Mouse (Mus musculus): ENCODE measurements at regions not wholly inside any gene's neighbourhood (a gene's known extent, or its start where the extent isn't known, plus 50 kb on each side); places are given as distances from the start of the nearest gene placed in this dataset.

DNA sequence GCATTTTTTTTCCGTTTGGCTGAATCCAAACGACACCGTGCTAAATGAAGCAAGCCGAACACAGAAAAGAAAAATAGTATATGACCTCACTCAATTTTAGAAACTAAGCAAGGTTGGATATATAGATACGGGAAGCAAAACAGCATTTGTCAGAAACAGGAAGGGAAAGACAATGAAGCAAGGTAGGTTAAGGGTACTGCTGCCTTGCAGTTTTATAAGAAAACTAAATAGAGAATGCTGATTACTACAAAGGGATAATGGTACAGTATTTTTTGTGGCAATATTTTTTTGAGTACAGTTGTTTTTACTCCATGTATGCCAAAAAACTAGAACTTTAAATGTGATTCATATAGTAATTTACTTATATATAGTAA, 262.5 kb downstream of the Gm4340 start:
- H3K27ac ChIP-seq = peak overlapping the region; percentile 0; the same call in 1 of the 2 replicates
- no peaks in the 10 kb centered on the region for H3K36me3 ChIP-seq (replicated peaks; ENCODE audit: control insufficient read depth, insufficient read depth)
- 0 out of 2 replicates have a peak, but pooled peaks have one; percentile 24 for ATAC-seq (ENCODE audit: low FRiP score)
- 10% methylated on average over 5 of the region's 5 CpGs for WGBS
- peak overlapping the region; percentile 44 for H3K4me2 ChIP-seq (replicated peaks)
- peak overlapping the region; percentile 20 for H3K4me3 ChIP-seq (replicated peaks; ENCODE audit: low read length)
- DNase-seq (ENCODE audit: low spot score) = no peak
- H3K9me3 ChIP-seq (ENCODE audit: control insufficient read depth, low read length) = no peaks in the 10 kb centered on the region
- H3K4me1 ChIP-seq (replicated peaks; ENCODE audit: control insufficient read depth, insufficient read depth, low read length) = no peaks in the 10 kb centered on the region
- no peaks in the 10 kb centered on the region for H3K27me3 ChIP-seq (ENCODE audit: control insufficient read depth, insufficient read depth, low read length)
- peak overlapping the region; percentile 34 for H3K9ac ChIP-seq

DNA sequence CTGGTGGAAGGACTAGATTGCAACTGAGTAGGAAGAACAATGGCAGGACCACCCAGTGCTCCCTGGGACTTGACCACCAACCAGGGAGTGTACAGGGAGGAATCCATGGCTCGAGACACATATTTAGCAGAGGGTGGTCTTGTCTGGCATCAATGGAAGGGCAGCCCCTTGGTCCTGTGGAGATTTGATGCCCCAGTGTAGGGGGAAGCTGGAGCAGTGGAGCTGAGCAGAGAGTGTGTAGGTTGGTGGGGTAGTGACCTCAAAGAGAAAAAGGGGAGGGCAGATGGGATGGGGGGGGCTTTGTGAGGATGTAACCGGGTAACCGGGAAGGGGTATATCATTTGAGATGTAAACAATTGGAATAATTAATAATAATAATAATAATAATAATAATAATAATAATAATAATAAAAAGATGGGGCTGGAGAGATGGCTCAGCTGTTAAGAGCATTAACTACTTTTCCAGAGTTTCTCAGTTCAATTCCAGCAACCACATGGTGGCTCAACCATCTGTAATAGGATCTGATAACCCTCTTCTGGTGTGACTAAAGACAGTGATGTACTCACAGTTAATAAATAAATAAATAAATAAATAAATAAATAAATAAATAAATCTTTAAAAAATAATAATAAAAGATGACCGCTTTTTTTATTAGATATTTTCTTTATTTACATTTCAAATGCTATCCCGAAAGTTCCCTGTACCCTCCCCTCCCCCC, 292.5 kb downstream of the Gm4340 start:
- WGBS = 94% methylated on average over 5 of the region's 5 CpGs
- no peaks in the 10 kb centered on the region for H3K27me3 ChIP-seq (ENCODE audit: control insufficient read depth, insufficient read depth, low read length)
- DNase-seq (ENCODE audit: low spot score) (no peak), ATAC-seq (ENCODE audit: low FRiP score) (peak; percentile 34; the same call in 1 of the 2 replicates)
- no peaks in the 10 kb centered on the region for H3K4me1 ChIP-seq (replicated peaks; ENCODE audit: control insufficient read depth, insufficient read depth, low read length)
- no peak overlapping the region for H3K4me3 ChIP-seq (replicated peaks; ENCODE audit: low read length)
- H3K27ac ChIP-seq = no peak overlapping the region
- H3K36me3 ChIP-seq (replicated peaks; ENCODE audit: control insufficient read depth, insufficient read depth) = no peaks in the 10 kb centered on the region
- H3K4me2 ChIP-seq (replicated peaks) = no peak overlapping the region
- H3K9ac ChIP-seq = no peak overlapping the region
- no peaks in the 10 kb centered on the region for H3K9me3 ChIP-seq (ENCODE audit: control insufficient read depth, low read length)

DNA sequence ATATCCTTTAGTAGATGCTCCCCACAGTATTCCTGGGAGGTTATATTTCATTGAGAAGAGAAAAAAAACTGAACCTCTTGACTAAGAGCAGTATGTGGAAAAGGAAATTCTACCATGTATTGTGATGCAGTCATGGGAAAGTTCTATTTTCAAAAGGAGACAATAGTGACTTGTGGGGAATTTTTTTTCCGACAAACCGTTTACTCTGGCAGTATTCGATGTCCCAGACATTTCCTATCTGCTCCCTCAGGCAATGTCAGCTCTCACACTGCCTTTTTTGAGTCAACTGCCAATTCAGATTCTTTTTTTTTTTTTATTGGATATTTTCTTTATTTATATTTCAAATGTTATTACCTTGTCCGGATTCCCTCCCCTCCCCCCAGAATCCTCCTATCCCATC, 295.5 kb downstream of the Gm4340 start:
- Histone ChIP-seq H3K4me1 (replicated peaks; ENCODE audit: control insufficient read depth, insufficient read depth, low read length) (no peaks in the 10 kb centered on the region), H3K27ac (no peak overlapping the region), H3K27me3 (ENCODE audit: control insufficient read depth, insufficient read depth, low read length) (no peaks in the 10 kb centered on the region), H3K9me3 (ENCODE audit: control insufficient read depth, low read length) (no peaks in the 10 kb centered on the region), H3K9ac (no peak overlapping the region), H3K36me3 (replicated peaks; ENCODE audit: control insufficient read depth, insufficient read depth) (no peaks in the 10 kb centered on the region), H3K4me2 (replicated peaks) (no peak overlapping the region), H3K4me3 (replicated peaks; ENCODE audit: low read length) (no peak overlapping the region)
- ATAC-seq (ENCODE audit: low FRiP score) (no peak), DNase-seq (ENCODE audit: low spot score) (no peak)
- 69% methylated on average over 4 of the region's 4 CpGs for WGBS

DNA sequence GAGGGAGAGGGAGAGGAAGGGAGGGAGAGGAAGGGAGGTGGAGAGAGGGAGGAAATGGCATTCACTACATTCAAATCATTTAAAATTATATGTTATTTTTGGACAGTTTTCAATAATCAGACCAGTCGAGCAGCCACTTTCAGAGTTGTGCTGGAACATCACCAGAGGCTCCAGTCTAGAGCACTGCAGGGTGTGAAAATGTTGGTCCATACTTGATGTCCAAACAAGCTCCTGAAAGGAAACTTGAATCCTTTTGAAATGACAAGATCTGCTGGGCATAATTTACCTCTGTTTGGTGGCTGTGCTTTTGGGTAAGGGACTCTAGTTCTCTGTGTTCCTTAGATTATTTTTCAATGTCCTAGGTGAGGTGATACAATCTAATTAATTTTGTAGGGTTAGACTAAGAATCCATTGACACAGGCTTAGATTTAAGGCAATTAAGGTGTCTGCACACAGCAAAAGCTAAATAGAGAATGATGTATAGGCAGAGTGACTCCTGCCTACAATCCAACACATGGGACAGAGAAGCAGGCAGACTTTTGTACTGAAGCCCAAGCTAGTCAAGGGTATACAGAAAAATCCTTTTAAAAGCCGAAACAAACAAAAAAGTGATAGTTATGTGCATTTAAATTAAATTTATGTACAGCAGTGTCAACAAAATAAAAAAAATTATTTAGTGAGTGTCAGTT, 297.2 kb downstream of the Gm4340 start:
- H3K27me3 ChIP-seq (ENCODE audit: control insufficient read depth, insufficient read depth, low read length) = no peaks in the 10 kb centered on the region
- H3K9ac ChIP-seq = no peak overlapping the region
- 78% methylated on average over 2 of the region's 2 CpGs for WGBS
- no peaks in the 10 kb centered on the region for H3K36me3 ChIP-seq (replicated peaks; ENCODE audit: control insufficient read depth, insufficient read depth)
- H3K27ac ChIP-seq = no peak overlapping the region
- no peaks in the 10 kb centered on the region for H3K9me3 ChIP-seq (ENCODE audit: control insufficient read depth, low read length)
- ATAC-seq (ENCODE audit: low FRiP score) (no peak), DNase-seq (ENCODE audit: low spot score) (no peak)
- no peaks in the 10 kb centered on the region for H3K4me1 ChIP-seq (replicated peaks; ENCODE audit: control insufficient read depth, insufficient read depth, low read length)
- H3K4me2 ChIP-seq (replicated peaks) = no peak overlapping the region
- H3K4me3 ChIP-seq (replicated peaks; ENCODE audit: low read length) = no peak overlapping the region
